Mouse (Mus musculus) cerebellum, adult 2 months (tissue): ENCODE data around the gene Fadd.

Source experiments
- CTCF ChIP-seq: fragments of 200-500 bp; IDR thresholded peaks from 2 replicates; pipeline ENCODE4 v1.5.1; 2011; ENCODE audit warnings: low read depth, mild to moderate bottlenecking, control low read depth, low read length, moderate library complexity, borderline replicate concordance; ENCODE audit not compliant: insufficient read depth
- POLR2A ChIP-seq: fragments of 200-500 bp; IDR thresholded peaks from 2 replicates; pipeline ENCODE4 v1.6.1; 2011; ENCODE audit warnings: low read length, control low read depth, borderline replicate concordance; ENCODE audit not compliant: insufficient read depth

DNA sequence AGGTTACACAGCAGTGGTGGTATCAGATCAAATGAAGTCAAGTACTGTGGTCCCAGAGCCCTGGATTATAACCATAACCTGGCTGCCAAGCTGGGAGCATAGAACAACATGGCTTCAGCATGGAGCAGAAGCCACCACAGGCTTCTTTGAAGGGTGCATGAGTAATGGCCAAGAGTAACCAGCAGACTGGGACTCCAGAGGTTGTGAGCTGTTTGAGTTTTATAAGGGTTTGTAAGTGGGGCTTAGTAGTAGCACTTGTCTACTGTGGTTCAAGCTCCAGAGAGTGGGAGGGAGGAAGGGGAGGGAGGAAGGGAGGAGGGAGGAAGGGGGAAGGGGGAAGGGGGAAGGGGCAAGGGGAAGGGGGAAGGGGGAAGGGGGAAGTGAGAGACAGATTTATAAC lies 38.1 kb upstream of the Fadd start:
- TF ChIP-seq POLR2A (no peak), CTCF (no peak)
